Mouse (Mus musculus): Measurements from ENCODE around the gene Cox10.

Gene Cox10

DNA sequence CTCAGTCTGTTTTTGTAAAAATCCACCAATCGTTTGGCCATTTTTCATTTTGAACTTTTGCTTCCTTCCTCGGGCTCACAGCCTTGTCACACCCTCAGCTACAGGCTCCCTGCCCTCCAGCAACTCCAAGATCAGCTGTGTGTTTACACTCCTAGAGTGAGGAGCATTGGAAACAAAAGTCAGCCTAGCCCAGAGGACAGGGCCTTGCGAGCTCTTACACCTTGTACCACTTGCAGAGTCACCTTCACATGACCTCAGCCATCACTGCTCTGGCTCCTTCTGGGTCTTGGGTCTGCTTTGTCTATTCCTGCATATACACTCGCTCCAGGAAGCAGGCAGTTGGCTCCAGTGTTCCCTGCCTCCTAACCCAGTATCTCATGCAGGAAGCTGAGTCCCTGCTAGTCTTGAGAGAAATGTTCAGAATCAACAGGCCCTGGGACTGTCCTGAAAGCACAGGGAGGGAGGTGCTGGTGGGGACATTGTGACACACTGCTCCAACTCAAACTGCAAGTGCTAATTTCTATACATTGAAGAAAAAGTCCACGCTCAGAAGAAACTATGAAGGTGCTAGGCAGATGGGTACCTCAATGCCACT is 79.0 kb downstream of the Cox10 start:
- no peak for DNase-seq (ENCODE audit: low read depth, low spot score)

- DNase-seq (ENCODE audit: low read depth, low spot score), result no peak
These were observed 79.8 kb downstream of the Cox10 start for GRCm38 (mm10) chr11:63999431-63999830.

- DNase-seq (ENCODE audit: low read depth, low spot score), result peak; percentile 71
These were observed 87.3 kb downstream of the Cox10 start for GRCm38 (mm10) chr11:63991958-63992357.

GRCm38 (mm10) chr11:63990759-63991158 is 88.5 kb downstream of the Cox10 start:
- DNase-seq (ENCODE audit: low read depth, low spot score), result no peak

DNA sequence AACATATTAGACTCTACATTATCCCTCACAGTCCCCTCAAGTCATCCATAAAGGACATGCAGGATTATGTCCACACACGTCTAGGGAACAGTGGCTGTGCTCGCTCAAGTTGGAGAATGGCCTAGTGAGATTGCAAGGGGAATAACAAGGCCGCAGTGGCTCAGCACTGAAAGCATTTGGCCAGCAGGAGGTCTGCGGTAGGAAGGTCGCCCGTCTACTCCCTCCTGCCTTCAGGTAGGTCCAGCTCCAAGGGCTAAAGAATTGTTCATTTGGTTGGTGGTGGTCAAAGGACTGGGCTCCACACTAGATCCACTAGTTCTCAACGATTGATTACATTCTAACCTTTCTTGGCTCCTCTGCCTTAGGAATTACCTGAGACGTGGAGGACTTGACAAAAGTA is 89.0 kb downstream of the Cox10 start:
- peak; percentile 19 for DNase-seq (ENCODE audit: low read depth, low spot score)

DNA sequence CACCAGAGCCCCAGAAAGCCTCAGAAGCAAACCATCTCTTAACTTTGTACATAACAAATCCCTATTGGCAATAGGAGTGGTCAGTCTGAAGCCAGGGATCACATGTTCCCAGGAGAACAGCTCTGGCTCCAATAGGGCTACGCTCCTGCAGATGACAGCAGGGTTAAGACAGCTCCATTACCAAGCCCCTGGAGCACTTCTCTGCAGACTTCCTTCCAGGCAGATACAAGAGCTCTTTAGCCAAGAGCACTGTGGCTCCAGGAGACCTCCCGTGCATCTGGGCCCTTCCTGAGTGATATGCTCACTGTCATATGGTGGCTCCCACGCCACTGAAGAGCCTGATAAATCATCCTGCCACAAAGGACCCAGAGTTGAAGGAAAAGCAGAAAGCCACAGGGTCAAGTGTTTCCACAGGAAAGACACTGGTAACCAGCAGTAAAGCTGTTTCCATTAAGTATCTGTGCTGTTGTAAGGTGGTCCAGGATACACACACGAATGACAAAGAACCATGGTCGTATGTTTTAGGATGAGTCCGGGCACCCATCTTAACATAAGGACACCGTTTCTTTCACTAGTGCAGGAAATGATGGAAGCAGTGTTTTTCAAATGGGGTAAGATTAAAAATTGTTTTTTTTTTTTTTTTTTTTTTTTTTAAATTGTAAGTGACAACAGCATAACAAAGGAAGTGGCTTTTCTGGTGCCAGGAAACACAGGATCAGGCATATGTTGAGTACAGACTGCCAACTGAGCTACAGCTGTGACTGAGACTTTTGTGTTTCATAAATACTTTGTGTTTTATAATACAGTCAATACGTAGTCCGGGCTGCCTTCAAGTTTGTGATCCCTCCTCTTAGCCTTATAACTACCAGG is 90.0 kb downstream of the Cox10 start:
- peak; percentile 76 for DNase-seq (ENCODE audit: low read depth, low spot score)

- no peak for DNase-seq (ENCODE audit: low read depth, low spot score)
These were observed 91.1 kb downstream of the Cox10 start for GRCm38 (mm10) chr11:63988031-63988665.

DNA sequence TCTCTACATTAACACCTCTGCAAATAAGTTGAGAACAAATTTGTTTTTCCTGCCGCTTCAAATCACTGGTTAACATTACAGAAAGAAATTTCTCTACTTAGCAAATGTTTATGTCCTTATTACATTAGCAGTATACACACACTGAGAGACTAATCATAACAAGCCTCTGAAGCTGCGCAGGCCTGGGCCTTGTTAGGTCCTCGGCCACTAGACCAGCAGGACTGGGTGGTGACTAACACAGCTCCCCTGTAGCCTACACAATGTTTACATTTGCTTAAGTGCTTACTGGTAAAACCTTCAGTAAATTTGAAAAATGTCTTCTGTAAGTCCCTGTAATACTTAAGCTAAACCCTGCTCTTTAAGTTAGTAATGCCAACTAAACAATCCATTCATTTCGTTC is 92.6 kb downstream of the Cox10 start:
- no peak for DNase-seq (ENCODE audit: low read depth, low spot score)

DNA sequence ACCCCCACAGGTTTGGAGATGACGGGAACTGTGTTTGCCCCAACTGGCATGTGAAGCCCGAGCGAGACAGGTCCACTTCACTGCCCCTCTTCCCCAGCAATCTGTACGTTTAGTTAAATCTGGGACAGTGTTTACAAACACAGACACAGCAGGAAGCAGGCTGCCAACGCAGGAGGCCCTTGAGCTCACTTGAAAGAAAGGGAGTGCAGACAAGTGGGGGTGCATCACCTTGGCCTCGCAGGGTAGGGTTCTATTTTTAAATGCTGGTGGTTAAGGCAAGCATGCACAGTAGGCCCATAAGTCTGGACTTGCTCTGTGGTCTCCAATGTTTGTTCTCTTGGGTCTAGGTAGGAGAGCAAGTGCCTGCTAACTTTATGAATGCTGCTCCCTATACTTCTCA is 93.8 kb downstream of the Cox10 start:
- DNase-seq (ENCODE audit: low read depth, low spot score), result peak; percentile 60

GRCm38 (mm10) chr11:63984622-63985168 is 94.6 kb downstream of the Cox10 start:
- peak; percentile 85 for DNase-seq (ENCODE audit: low read depth, low spot score)

GRCm38 (mm10) chr11:63977741-63978140 is 101.5 kb downstream of the Cox10 start:
- DNase-seq (ENCODE audit: low read depth, low spot score), result no peak

GRCm38 (mm10) chr11:63976775-63977174 is 102.5 kb downstream of the Cox10 start:
- DNase-seq (ENCODE audit: low read depth, low spot score), result no peak

DNA sequence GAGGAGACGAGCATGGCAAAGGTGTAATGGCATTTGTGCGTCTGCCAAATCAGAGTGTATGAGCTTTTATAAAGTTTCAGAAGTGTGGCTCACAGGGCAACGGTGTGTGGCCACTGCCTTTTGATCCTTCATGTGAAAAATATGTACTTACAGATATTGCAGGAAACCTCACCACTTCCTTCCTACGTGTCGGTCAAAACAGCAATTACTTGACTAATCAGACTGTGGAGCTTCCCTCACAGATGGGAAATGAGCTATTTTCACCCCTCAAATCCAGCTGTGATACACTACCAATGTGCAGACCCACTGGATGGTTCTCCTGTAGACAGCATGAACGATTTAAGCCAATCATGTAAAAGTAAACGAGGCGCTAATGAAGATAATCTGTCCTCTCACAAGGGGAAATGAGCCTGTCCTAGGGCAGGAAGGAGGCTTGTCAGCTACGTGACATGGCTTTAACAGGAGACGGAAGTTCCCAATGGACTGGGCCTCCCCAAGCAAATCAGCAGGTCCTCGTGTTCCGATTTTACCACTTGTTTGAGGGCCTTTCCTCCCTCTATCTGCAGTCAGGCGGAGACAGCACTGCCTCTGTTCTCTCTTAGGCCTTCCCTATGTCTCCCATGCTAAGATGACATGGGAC is 103.9 kb downstream of the Cox10 start:
- DNase-seq (ENCODE audit: low read depth, low spot score), result peak; percentile 72

GRCm38 (mm10) chr11:63973973-63974372 is 105.3 kb downstream of the Cox10 start:
- no peak for DNase-seq (ENCODE audit: low read depth, low spot score)

DNA sequence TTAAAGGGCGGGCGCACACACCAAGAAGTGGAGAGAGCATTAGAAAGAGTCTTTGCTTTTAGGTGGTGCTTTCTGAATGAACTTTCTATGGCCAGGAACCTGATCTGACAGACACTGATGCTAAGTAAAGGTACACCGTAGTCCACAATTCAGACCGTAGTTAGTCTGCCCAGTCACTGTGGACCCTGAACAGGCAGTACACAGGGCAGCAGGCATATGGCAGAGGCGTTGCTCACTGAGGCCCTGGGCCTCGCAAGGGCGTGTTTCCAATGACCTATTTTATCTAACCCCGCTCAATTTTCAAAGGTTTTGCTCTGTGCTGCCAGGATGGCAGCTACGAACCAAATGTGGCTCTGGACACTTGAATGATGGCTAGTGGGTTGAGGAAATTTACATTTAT is 107.8 kb downstream of the Cox10 start:
- no peak for DNase-seq (ENCODE audit: low read depth, low spot score)

- DNase-seq (ENCODE audit: low read depth, low spot score), result no peak
These were observed 108.5 kb downstream of the Cox10 start for GRCm38 (mm10) chr11:63970818-63971217.

GRCm38 (mm10) chr11:63969205-63969910 is 109.9 kb downstream of the Cox10 start:
- DNase-seq (ENCODE audit: low read depth, low spot score), result no peak

DNA sequence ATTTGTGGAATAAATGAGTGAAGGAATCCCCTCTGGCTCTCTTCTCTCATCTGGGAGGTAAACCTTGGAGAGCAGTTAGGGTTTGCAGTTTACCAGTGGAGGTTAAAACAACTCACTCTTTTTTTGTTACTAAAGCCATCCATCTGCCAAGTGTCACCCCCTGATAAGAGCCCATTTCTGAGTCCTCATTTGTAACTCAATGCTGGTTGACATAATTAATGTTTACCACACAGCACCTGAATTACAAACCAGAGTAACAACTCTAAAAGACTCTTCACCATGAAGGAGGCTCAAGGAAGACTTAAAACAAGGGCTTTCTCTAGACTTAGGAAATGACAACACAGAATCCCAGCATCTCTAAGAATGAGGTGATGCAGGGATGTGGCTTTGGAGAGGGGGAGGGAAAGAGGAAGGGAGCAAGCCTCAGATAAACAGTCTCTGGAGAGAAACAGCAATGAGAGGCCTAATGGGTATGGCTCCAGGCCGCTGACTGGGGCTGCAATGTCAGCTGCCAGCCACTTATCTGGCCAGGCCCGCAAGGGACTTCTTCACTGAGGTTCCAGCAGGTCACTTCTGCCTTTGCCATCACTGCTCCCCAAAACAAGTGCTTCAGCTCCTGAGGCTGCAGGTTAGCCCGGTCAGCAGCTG is 110.8 kb downstream of the Cox10 start:
- DNase-seq (ENCODE audit: low read depth, low spot score), result no peak

DNA sequence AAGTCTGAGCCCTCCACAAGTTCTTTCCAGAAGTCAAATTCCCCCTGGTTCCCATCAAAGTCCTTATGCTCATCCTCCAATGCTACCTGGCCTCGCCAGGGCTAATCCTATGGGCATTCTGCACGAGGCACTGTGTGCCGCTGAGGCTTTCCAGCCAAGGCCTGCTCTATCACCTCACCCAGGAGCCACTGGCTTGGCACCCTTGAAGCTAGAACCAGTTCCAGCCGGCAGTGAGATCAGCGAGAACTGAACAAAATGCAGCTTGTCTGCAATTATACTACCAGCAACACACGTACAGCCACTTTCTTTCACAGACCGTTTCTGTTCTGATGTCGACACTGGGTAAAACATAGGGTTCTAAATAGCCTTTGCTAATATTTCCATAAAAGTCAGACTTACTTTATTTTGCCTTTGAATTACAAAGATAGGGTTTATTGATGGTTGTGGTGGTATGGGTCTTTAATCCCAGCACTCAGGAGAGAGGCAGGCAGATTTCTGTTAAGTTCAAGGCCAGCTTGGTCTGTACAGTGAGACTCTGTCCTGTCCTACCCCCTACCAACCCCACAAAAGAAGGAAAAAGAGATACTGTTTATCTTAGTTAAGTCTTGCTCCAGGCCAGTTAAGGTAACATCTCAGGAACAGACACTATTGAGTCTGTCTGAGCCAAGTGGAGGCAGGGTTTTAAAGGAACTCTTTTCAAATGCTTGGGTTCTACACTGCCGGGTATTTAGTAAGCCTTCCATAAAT is 111.5 kb downstream of the Cox10 start:
- no peak for DNase-seq (ENCODE audit: low read depth, low spot score)

DNA sequence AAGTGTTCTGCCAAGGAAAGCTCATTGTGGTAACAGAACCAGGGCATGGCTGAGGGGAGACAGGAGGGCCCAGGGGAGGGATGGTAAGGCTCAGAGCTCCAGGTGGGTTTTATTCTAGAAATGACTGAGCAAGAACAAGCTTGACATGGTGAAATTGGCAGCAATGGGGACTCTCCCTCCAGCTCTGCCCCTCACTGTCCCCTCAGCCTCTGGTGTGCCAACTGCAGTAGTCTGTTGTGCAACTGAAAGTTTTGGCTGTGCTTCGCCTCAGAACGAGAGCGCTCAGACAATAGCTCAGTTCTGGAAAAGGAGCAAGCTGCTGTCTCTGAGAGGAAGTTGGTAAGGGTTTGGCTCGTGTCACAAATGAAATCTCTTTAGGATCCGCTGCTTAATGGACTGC is 113.8 kb downstream of the Cox10 start:
- no peak for DNase-seq (ENCODE audit: low read depth, low spot score)
